Mouse (Mus musculus) bone marrow, adult 2 months (tissue): ENCODE results near the gene Cpe.

Source experiments
- CTCF ChIP-seq: fragments of 200-500 bp; IDR thresholded peaks from 2 replicates; pipeline ENCODE4 v1.5.1; 2011; ENCODE audit warnings: low read length, control low read depth; ENCODE audit not compliant: control insufficient read depth, insufficient read depth
- POLR2A ChIP-seq: fragments of 200-500 bp; IDR thresholded peaks from 2 replicates; pipeline ENCODE4 v1.6.1; 2011; ENCODE audit warnings: low read depth, mild to moderate bottlenecking, control low read depth, low read length, borderline replicate concordance; ENCODE audit not compliant: control insufficient read depth

DNA sequence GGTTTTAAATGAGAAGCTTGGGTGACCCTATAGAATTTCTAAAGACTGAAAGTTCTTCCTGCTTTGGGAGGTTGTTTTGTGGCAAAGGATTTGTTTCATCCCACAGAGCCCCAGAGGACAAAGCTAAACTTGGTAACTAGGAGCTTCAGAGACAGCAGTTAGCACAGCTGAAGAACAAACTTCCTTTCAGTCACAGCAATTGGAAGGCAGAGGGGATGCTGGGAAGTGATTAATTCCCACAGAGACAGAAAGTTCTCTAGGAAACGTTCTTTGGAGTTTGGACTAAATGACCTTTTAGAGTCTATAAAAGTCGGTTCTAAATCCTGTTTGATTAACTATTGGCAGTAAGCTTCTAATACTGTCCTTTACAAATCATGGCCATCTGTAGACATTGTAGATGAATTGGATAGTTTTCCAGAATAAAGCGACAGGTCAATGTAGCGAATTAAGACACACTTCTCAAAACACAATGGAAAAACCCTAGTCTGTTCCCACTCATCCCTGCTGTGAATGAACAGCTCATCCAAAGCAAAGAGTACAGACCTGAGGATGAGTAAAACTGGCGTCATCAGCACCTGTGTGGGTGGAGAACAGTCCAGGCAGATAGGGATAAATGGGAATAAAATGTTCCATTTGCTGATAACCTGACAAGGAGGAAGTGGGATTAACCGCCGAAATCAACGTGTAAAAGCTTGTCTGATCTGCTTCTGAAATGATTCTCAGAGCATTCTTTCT is 58.6 kb downstream of the Cpe start:
- TF ChIP-seq CTCF, result no peak
- TF ChIP-seq POLR2A, result no peak
